Mouse (Mus musculus): ENCODE measurements around the gene Nipal3.

Nipal3 gene

DNA sequence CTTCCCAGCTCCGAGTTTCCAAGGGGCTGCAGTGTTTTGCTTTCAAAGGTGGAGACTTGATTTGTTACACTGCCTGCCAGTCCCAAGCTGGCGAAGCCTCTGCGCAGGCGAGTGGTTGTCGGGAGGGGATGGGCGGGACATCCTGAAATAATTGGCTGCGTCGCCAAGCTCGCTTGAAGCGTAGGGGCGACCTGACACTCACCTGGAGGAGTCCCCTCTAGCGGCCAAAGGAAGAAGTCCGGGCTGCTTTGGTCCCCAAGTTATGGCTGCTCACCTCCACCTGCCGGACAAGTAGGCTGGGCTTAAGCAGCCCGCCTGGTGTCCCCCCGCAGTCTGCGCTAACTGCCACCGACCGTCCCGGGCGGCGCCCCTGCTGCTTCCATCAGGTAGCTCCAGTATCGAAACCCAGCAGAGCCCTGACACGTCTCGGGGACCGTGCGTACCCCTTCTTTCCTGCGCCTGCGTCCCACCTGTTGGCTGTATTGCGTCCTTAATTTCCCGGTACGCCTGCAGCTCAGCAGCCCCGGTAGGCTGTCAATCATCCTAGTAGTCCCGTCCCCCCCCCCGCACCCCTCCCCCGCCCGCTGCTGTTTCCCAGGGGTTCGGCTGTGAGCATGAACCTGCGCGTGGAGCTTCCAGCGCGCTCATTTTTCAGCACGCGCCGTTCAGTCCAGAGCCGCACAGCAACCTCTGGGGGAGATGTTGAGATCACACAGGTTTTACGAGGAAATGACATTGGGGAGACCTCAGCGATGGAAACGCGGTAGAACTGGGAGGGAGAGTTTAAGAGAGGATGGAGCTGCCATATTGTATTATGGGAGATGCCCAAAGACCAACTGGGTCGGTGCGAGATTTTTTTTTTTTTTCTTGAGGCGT is at the start of gene Nipal3, which contains the start of gene Stpg1:
Gene Nipal3, minus strand, starts transcription at position 518 of the 876 bp plus-strand sequence.
Gene Stpg1, plus strand, starts transcription at position 270 of the 876 bp plus-strand sequence.
- peak; percentile 87 for DNase-seq (ENCODE audit: low read depth, low spot score)

DNA sequence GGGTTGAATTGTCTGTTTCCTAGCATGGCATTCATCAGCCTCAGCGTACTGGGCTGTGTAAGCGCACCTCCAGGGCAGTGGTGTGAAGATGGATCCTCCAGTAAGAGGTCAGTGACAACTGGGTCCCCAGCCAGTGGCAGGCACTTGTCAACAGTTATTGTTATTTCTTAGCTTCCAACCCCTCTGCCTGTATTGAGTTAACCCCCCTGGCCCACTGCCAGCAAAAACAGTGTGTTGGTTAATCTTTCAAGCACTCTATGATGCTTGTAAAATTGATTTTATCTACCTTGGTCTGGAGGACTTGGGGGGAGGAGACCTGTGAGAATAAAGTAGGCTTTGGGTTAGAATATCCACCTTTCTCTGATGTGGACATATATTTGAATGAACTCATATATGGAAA is 49.4 kb upstream of the Nipal3 start:
- no peak for DNase-seq (ENCODE audit: low read depth, low spot score)

DNA sequence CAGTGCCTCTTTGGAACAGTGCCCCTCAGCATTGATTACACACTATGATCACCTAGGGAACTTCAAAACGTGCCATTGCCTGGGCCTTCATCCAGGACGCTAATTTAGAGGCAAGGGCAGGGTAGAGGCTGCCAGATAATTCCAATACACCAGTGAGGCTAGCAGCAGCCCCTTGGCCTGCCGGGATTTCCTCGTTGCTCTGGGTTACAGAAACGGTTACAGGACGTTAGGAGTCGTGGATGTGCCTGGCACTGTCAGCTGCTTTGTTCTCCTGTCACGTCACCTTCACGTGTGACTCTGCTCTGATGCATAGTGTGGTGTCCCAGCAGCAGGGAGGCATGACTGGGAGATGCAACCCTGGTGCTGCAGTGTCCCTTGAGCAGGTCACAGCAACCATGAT is 45.2 kb upstream of the Nipal3 start:
- no peak for DNase-seq (ENCODE audit: low read depth, low spot score)

DNA sequence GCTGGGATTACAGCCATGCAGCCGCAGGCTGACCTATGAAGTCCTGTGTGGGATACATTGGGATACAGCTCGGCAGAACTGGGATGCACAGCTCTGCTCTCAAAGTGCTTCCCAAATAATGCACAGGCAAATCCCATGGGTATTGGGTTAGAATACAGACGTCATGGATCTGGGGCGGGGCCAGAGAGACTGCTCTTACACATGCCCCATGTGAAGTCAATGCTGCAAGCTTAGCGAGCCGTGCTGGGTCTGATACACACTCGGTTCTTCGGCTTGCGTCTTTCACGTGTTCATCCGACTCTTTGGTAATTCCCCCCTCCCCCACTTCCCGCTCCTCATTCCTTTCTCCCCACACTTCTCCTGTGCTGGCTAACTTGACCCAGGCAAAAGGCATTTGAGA is 44.2 kb upstream of the Nipal3 start:
- DNase-seq (ENCODE audit: low read depth, low spot score): no peak

DNA sequence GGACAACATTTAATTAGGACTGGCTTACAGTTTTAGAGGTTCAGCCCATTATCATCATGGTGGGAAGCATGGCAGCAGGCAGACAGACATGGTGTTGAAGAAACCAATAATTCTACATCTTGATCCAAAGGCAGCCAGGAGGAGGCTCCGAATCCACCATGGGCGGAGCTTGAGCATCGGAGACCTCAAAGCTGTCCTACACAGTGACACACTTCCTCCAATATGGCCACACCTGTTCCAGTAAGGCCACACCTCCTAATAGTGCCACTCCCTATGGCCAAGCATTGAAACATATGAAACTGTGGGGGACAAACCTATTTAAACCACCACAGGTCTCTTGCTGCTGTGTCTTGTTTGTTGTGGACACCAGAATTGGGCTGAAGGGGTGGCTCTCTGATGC is 40.2 kb upstream of the Nipal3 start:
- DNase-seq (ENCODE audit: low read depth, low spot score): no peak

DNA sequence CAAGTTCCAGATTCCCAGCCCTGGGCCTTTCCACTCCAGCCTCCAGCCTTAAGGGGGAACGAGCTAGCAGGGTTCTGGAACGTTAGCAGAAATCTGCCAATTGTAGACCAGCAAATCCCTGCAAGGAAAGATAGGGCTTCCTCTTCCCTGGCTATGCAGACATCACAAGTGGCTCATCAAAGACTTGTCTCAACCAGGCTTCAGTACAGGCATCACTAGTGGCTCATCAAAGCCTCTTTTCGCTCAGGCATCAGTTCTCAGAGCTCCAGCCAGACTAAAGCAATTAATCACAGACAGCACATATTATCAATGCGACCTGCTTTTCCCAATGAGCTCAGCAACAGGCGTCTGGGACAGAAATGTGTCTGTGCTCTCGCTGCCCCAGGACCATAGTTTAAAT is 38.2 kb upstream of the Nipal3 start:
- DNase-seq (ENCODE audit: low read depth, low spot score): no peak

DNA sequence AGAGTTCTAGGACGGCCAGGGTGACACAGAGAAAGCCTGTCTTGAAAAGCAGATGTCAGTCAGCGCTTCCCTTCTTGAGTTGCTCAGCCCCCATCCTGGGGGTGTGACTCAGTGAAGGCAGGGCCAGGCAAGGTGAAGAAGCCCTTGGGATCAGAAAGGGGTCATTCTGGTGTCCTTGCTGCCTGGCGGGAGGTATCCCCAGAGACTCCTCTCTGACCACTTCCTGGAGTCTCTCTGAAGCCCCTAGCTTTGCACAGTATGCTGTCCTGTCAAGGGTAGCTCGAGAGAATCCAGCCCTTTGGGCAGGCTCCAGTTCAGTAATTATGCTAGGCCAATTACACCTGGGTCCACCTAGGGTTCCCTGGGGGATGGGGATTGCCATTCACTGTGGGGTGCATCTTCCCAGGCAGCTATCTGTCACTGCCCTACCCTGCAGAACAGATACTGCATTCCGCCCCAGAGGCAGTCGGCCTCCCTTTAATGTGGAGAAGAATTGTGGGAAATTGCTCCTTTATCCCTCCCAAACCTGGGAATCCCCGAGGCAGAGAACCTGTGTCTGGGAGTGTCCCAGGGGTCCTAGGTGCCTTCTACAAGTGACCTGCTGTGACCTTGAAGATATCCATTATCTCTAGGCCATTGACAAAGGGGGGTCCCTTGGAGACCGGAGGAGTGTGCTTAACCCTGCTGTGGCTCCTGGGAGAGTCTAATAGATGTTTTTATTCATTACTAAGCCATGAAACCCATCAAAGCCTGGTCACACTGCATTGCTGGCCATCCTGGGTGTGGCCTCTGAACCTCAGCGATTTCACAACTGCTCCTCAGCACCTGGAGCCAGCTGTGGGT is 37.2 kb upstream of the Nipal3 start:
- DNase-seq (ENCODE audit: low read depth, low spot score): no peak

DNA sequence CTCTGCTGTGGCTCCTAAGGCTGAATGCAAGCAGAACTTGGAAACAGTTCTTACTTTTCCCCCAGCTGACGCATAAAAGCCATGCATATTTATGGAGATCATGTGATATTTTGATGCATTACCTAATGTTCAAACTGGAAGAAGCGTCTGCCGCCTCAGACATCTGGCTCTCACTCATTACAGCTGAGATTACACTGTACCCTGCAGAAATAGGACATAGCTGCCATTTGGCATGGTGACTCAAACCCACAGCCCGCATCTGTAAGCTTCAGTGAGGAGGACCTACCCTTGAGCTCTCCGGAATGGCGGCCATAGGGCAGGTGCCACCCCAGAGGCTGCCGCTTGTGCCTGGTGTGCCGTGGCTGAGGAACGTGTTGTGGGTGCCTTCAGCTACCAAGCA is 36.4 kb upstream of the Nipal3 start:
- no peak for DNase-seq (ENCODE audit: low read depth, low spot score)

DNA sequence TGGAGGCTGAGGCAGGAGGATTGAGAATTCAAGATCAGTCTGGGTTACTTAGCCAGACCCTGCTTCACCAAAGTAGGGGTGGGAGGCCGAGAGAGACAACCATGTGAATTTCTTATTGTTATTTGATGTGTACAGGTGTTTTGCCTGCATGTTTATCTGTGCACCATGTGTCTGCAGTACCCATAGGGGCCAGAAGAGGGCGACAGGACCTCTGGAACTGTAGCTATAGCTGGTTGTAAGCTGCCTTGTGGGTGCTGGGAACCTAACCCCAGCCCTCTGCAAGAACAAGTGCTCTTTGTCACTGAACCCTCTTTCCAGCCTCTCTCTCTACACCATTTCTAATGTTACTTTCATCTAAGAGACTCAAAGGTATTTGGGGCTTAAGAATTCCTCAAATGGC is 35.4 kb upstream of the Nipal3 start:
- no peak for DNase-seq (ENCODE audit: low read depth, low spot score)

DNA sequence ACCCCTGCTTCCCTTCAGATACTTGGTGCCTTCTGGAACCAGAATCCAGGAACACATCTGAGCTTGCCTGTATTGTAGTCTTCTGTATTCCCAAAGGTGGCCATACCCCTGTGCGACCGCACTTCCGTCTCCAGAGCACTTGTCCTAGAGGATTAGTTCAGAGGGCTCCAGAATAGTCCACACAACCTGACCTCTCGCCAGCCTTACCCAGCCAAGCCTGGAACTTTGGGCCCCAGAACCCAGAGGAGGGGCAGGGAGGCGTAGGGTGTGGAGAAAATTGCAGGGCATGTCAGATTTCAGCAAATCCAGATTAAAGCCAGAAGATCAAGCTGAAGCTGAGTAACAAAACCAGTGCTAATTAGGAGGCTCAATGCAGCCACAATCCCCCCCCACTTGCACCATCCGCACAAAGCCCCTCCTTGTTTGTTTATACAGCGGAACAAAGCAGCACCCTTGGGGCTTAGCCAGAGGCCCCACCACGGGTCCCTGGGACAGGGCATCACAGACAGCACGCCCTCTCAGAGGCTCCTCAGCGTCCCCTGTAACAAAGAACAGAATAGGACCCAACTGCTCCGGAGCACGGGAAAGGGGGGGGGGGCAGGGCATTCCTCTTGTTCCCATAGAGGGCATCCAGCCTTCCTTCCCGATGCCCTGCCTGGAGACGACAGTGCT is 31.3 kb upstream of the Nipal3 start:
- peak; percentile 33 for DNase-seq (ENCODE audit: low read depth, low spot score)

DNA sequence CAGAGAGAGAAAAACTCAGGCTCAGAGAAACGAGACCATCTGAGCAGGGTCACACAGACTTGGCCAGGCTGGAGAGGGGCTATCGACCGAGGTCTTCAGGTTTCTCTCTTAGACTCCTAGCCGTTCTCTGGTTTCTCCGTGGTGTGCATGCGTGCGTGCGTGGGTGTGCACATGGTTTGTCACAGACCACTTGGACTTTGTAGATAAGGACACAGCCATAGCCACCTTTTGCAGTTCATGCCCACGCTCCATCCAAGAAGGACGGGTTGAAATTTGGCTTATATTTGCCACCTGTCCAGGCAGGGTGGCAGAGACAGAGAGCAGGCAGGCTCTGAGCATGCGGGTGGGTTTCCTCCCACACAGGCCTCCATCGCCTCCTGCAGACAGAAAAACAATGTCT is 30.2 kb upstream of the Nipal3 start:
- DNase-seq (ENCODE audit: low read depth, low spot score): no peak

DNA sequence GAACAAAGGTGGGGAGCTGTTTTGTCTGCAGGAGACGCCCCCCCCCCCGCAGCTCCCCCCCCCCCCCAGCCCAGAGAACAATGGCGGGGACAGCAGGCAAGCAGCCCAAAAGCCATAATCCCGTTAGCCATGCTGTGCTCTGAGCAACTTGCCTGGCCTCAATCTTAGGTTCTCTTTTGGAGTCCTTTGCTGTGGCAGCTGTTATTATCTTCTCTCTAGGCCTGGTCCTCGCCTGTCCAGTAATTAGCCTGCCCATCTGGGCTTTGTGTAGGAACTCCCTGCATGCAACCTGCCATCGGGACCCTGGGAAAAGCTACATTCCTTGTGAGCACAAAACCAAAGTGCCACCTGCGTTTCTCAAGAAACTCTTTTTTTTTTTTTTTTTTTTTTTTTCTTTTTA is 29.1 kb upstream of the Nipal3 start:
- DNase-seq (ENCODE audit: low read depth, low spot score): no peak

DNA sequence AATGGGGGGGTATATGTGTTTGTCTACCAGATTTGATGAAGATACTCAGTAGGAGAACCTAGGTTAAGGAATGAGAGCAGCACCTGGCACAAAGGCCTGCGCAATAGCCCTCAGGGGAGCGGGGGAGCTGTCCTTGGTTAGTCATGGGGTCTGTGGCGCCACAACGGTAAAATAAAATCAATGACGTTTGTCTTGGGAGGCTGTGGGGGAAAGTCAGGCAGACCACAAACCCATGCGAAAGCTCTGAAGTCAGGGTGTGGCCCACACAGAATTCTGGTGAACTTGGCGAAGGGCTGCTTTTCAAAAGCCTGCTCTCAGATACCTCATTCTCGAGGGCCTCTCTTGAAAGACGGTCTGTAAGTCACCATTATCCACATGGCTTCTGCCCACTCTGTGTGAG is 25.6 kb upstream of the Nipal3 start:
- no peak for DNase-seq (ENCODE audit: low read depth, low spot score)

DNA sequence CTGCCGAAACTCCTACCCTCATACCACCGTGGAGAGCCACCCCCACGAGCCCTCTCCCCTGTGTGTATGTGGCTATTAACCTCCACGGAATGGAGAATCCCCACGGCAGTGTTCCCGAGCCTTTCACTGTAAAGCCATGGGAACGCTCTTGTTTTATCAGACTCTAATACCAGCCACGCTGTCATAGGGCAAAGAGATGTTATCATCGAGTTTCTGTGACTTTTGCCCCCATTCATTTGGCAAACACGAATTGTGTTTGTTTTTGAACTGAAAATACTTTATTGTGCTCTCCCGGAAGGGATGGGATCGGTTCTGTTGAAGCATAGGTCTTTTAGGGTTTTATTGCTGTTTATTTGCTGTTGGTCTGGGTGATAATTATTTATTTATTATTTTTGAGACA is 23.3 kb upstream of the Nipal3 start:
- DNase-seq (ENCODE audit: low read depth, low spot score): no peak

DNA sequence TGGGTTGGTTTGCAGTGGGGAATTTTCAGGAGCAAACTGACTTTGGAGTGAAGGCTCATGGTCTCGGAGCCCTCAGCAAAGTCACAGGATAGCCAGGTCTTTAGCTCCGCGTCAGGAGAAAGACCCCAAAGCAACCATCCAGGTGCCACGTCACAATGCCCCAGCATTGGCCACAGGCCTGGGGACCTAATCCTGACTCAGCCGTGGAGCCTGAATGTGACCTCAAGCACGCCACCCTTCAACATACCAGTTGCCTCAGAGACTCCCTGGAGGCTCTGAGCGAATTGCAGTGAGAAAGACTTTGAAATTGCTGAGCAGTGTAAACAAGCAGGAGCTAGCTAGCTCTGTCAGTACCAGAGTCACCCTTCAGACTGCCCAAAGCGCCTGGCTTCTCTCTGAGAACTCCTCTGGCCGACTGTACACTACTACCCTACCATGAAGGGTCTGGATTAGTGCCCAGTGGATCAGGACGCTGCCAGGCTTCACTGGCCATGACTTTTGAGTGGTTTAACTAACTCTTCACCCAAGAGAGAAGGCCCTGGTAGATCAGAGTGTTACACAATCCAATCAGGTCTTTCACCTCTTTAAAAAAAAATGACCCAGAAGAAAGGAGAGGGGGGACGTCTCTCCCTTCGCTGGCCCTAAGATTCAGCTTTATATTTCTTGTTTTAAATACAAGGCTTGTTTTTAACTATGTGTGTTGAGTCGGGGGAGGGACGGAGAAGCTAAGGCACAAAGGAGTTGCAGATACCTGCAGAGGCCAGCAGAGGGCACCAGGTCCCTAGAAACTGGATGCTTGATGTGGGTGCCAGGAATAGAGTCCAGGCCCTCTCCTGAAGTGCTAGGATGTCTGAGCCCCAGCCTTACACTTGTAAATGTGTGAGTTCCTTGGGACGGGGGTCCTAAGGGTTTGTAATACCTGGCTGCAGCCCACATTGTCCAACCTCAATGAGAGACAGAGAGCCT is 21.8 kb upstream of the Nipal3 start:
- DNase-seq (ENCODE audit: low read depth, low spot score): peak; percentile 33

DNA sequence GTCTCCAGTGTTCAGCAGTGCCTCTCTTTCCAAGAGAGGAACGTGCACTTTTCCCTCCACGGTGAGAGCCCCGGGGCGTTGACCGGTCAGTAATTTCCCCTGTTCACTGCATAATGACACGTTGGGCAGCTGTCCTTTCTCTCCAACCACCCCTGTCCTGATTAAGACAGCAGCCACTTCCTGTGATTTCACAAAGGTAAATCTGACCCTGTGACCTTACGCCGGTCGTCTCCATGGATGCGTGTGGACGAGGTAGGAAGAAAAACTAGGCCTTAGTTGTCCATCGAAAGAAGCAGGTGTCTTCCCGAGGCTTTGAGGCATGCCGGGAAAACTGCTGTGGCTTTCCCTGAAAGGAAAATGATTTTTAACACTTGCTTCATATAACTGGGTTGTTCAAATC is 20.1 kb upstream of the Nipal3 start:
- DNase-seq (ENCODE audit: low read depth, low spot score): no peak

DNA sequence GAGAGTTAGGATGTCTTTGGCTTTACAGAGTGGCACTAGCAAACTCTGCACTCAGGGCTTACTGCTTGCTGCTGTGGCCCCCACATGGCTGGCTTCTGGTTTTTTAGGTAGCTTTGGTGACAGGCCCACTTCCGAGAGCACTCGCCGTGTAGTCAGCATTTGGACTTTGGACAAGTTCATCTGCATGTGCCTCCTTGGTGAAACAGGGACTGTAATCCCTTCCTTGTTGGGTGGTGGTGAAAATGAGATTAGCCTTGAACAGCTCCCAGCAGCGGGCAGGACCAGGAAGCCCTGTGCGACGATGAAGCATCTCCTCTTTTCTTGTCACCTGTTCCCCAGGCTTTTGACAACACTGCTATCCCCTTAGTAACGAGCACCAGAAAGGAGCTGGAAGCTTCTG is 19.0 kb upstream of the Nipal3 start:
- DNase-seq (ENCODE audit: low read depth, low spot score): no peak

DNA sequence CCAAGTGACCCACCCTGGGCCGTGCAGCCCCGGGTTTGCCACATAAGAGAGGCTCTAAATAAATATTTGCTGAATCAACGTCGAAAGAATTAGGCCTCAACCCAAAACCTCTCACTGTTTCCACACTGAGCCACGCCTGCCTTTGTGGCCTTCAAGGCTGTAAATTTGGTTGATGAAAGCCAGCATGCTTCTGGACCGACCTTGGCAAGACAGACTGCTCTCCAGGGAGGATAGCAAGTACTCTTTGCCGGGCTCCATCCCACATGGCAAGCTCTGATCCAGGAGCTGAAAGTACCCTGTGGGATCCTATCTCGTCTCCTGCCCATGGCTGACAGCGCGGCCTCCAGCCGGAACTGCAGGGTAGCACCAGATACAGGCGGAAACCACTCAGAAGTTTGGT is 14.7 kb upstream of the Nipal3 start:
- DNase-seq (ENCODE audit: low read depth, low spot score): no peak

DNA sequence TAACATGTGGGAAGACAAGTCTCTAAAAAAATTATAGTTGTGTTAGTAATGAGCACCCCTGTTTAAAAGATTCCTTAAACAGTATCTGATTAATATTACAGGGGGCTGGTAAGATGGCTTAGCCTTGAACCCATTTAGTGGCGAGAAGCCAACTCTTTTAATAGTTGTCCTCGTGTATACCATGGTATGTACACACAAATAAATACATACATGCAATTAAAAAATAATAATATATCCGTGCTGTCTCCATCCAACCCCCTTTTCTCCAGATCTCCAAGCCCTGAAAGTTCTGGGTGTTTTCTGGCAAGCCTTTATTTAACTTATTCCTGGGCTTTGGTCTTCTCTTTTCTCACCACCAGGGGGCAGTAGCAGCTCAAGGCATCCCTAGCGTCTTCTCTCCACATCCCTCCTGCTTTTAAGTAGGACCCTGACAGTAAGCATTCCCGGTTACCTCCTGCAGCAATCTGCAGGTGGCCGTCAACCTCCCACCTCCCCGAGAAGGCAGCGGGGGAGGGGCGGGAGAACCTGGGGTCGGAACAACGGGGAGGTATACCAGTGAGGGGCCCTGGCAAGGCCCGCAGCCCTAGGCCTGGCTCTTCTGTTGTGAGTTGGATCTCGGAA is 13.7 kb upstream of the Nipal3 start:
- DNase-seq (ENCODE audit: low read depth, low spot score): peak; percentile 70

DNA sequence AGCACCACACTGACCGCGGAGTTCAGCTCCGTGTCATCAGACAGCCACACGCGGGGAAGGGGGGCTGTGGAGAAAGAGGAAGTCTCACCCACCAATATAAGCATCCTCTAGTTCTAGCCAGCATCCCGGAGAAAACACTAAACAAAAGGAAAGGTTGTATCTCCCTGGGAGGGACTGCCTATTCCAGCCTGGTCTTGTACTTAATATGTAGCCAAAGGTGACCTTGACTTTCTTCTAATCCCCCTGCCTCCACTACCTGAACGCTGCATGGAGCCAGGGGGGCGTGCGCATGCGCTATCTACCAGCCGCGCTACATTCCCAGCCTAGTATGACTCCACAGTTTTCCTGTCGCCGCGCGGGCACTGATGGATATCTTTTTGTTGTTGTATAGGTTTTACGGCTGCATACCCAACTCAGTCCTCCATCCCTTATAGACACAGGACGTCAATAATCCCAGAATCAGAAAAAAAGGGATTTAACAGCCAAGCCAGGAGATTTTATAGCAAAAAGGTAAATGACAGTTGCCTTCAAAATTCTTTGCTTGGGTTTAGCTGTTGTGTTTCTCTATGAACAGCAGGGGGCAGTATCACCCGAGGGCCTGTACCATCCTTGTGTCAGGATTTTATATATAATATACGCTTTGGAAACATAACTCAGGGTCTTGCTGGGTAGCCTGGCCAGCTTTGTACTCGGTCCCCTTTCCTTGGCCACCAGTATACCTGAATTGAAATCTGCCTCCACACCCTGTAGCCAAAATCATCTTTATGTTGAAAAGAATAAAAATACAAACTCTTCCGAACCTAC is 12.9 kb upstream of the Nipal3 start:
- DNase-seq (ENCODE audit: low read depth, low spot score): peak; percentile 55
